Mouse (Mus musculus) megakaryocyte, embryonic 14.5 days (primary cell): ENCODE measurements at regions not wholly inside any gene's neighbourhood (a gene's known extent, or its start where the extent isn't known, plus 50 kb on each side); places are given as distances from the start of the nearest gene placed in this dataset.

Experiments
- H3K27me3 ChIP-seq: replicated peaks from 2 replicates; pipeline ENCODE3; 2012; ENCODE audit warnings: inconsistent platforms
- H3K36me3 ChIP-seq: replicated peaks from 2 replicates; pipeline ENCODE3; 2012; ENCODE audit warnings: low read length, inconsistent platforms, mixed read lengths
- H3K4me1 ChIP-seq: 2 replicates; pipeline ENCODE4 v1.6.1; 2012; ENCODE audit warnings: inconsistent platforms
- H3K4me3 ChIP-seq: replicated peaks from 2 replicates; pipeline ENCODE3; 2012; ENCODE audit warnings: moderate library complexity, mild to moderate bottlenecking, inconsistent platforms
- H3K9me3 ChIP-seq: 2 replicates; pipeline ENCODE4 v1.6.1; 2012; ENCODE audit warnings: inconsistent platforms
- FLI1 ChIP-seq: IDR thresholded peaks from 2 replicates; pipeline ENCODE4 v1.6.1; 2012; ENCODE audit warnings: low read length, inconsistent platforms, mixed read lengths
- GATA1 ChIP-seq: IDR thresholded peaks from 3 replicates; pipeline ENCODE4 v1.6.1; 2012; ENCODE audit warnings: mixed read lengths, low read length, inconsistent platforms, borderline replicate concordance

- H3K27me3 ChIP-seq = no peaks in the 10 kb centered on the region
- peaks cover 15% of the 10 kb centered on the region for H3K4me1 ChIP-seq
- no peak overlapping the region for H3K4me3 ChIP-seq
- no peak for TF ChIP-seq FLI1
- no peak for TF ChIP-seq GATA1
- H3K9me3 ChIP-seq = no peaks in the 10 kb centered on the region
- no peaks in the 10 kb centered on the region for H3K36me3 ChIP-seq
Measured at GRCm38 (mm10) chr13:5516088-5516487, 345.2 kb upstream of the Klf6 start.

DNA sequence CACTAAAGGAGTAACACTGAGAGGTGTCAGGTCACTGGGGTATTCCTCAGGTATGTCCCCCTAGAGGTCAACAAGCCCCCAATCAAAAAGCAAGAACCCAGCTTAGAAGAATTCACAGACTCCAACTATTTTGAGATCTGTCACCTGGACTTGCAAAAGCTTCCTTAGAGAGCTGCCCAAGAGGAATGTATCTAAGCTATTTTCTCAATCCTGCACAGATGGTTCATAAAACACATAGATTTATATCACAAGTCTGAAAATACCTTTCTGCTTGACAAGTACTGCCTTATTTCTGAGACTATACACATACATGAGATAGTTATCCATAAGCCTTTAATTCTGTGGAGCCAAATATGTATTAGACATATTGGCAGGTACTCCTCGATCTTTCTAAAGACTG lies 342.1 kb upstream of the Klf6 start:
- Histone ChIP-seq H3K27me3 (no peaks in the 10 kb centered on the region), H3K9me3 (no peaks in the 10 kb centered on the region), H3K4me3 (no peak overlapping the region), H3K4me1 (peaks cover 28% of the 10 kb centered on the region), H3K36me3 (no peaks in the 10 kb centered on the region)
- TF ChIP-seq FLI1 = no peak
- TF ChIP-seq GATA1 = no peak

- no peaks in the 10 kb centered on the region for H3K9me3 ChIP-seq
- H3K4me1 ChIP-seq = peaks cover 28% of the 10 kb centered on the region
- no peak overlapping the region for H3K4me3 ChIP-seq
- H3K36me3 ChIP-seq = no peaks in the 10 kb centered on the region
- no peak for TF ChIP-seq GATA1
- H3K27me3 ChIP-seq = no peaks in the 10 kb centered on the region
Measured at GRCm38 (mm10) chr13:5519600-5519999, 341.7 kb upstream of the Klf6 start.

DNA sequence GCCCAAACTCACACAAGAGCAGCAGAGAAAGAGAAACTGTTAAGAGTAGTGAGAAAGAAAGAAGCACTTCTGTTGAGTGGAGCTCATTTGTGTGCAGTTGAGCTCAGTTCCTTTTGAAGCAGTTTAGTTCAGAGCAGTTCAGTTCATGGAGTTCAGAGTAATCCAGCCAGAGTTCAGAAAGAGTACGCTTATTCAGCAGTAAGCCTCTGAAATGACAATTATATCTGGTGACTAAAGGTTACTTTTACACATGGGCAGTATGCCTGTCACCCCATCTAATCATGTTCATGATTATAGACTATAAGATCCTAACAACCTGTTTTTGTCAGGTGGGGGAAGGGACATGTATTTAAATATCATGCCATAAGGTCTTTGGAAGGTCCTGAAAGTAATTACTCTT lies 333.9 kb upstream of the Klf6 start:
- TF ChIP-seq GATA1 (no peak), FLI1 (no peak)
- no peaks in the 10 kb centered on the region for H3K36me3 ChIP-seq
- H3K9me3 ChIP-seq = no peaks in the 10 kb centered on the region
- H3K4me3 ChIP-seq = no peak overlapping the region
- no peaks in the 10 kb centered on the region for H3K27me3 ChIP-seq
- H3K4me1 ChIP-seq = peaks cover 9% of the 10 kb centered on the region; the same call in 1 of the 2 replicates

GRCm38 (mm10) chr13:5540321-5540720 lies 321.0 kb upstream of the Klf6 start:
- no peak for TF ChIP-seq FLI1
- no peak for TF ChIP-seq GATA1
- Histone ChIP-seq H3K36me3 (no peaks in the 10 kb centered on the region), H3K9me3 (no peaks in the 10 kb centered on the region), H3K4me3 (no peak overlapping the region), H3K4me1 (peaks cover 5% of the 10 kb centered on the region), H3K27me3 (no peaks in the 10 kb centered on the region)

DNA sequence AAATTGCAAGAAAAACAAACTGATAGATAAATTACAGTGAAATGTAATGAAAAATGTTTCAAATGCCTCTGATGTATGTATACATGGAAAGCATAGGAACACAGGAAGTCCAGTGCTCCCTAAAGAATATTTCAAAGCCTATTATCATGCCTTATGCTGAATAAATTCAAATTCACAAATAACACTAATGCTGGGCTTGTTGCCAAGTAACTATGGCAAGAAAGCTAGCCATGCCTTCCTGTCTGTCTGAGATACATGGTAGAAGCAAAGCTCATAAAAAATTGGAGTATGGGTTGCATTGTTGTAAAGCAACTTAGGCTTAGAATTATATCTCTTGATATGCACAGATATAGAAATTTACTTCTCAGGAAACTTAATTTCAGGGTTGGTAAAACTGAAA lies 315.8 kb upstream of the Klf6 start:
- Histone ChIP-seq H3K4me3 (no peak overlapping the region), H3K36me3 (no peaks in the 10 kb centered on the region), H3K27me3 (no peaks in the 10 kb centered on the region), H3K9me3 (no peaks in the 10 kb centered on the region), H3K4me1 (peaks cover 4% of the 10 kb centered on the region; the same call in 1 of the 2 replicates)
- TF ChIP-seq GATA1 (no peak), FLI1 (no peak)

- no peak overlapping the region for H3K4me3 ChIP-seq
Measured at GRCm38 (mm10) chr13:5546011-5546410, 315.3 kb upstream of the Klf6 start.

DNA sequence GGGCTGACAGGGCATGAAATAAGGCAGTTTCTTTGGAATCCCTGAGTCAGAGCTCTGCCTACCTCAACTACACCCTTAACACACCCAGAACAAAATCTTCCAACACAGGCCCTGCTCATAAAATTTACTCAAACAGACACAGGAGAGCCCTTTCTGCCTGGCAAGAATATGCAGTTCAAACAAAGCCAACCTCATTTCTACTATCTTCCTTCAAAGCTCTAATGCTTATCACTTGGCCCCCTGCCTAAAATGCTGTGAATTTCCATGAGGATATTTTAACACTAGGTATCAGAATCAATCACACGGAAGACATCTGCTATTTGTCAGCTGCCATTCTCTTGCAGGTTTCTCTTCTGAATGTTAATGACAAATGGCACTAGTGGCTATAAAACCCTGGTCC lies 314.3 kb upstream of the Klf6 start:
- Histone ChIP-seq H3K27me3 (no peaks in the 10 kb centered on the region), H3K4me3 (no peak overlapping the region), H3K9me3 (peaks cover 3% of the 10 kb centered on the region; the same call in 1 of the 2 replicates), H3K4me1 (peaks cover 4% of the 10 kb centered on the region; the same call in 1 of the 2 replicates), H3K36me3 (no peaks in the 10 kb centered on the region)
- TF ChIP-seq FLI1 (no peak), GATA1 (no peak)

More at GRCm38 (mm10) chr13:5546011-5546410, 315.3 kb upstream of the Klf6 start:
- peaks cover under 1% of the 10 kb centered on the region; the same call in 1 of the 2 replicates for H3K9me3 ChIP-seq
- H3K36me3 ChIP-seq = no peaks in the 10 kb centered on the region
- TF ChIP-seq GATA1 (no peak), FLI1 (no peak)
- no peaks in the 10 kb centered on the region for H3K27me3 ChIP-seq
- H3K4me1 ChIP-seq = peaks cover 4% of the 10 kb centered on the region; the same call in 1 of the 2 replicates

DNA sequence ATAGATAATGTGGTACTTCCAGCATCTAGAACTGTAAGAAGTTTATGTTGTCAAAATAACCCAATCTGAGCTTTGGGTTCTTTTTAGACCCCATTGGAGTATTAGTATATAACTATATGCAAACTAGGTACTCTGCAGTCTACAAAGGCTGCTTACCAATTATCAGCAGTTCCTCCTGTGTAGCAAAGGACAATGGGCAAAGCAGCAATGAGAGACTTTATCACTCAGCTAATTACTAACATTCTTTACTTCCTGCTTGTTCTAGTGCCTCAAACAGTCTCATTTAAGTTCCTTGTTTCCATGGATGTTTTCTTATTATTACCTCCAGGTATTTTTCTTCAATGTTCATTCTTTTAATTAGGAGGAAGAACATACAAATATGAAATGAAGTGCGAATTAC lies 312.5 kb upstream of the Klf6 start:
- Histone ChIP-seq H3K27me3 (no peaks in the 10 kb centered on the region), H3K4me3 (no peak overlapping the region), H3K9me3 (peaks cover 3% of the 10 kb centered on the region; the same call in 1 of the 2 replicates), H3K4me1 (peaks cover 7% of the 10 kb centered on the region; the same call in 1 of the 2 replicates), H3K36me3 (no peaks in the 10 kb centered on the region)
- TF ChIP-seq GATA1 (no peak), FLI1 (no peak)

DNA sequence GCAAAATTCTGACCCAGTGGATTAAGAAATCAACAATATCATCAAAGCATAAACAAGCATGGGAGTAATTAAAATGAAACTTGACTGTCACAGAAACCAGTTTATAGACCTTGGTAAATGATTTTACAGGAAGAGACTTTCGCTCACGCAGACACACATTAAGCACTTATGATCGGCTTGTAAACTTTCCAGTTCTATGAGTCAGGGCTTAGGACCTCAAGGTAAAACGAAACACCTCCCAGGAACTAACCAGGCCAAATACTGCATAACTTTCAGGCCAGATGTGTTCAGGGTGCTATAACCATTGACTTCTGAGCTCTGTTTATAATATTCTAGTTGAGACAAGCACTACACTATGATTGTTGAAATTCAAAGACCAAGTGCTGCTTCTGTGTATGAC lies 312.1 kb upstream of the Klf6 start:
- TF ChIP-seq GATA1 (no peak), FLI1 (no peak)
- H3K4me1 ChIP-seq = peaks cover 7% of the 10 kb centered on the region; the same call in 1 of the 2 replicates
- H3K36me3 ChIP-seq = no peaks in the 10 kb centered on the region
- H3K9me3 ChIP-seq = peaks cover 3% of the 10 kb centered on the region; the same call in 1 of the 2 replicates
- no peak overlapping the region for H3K4me3 ChIP-seq
- H3K27me3 ChIP-seq = no peaks in the 10 kb centered on the region

DNA sequence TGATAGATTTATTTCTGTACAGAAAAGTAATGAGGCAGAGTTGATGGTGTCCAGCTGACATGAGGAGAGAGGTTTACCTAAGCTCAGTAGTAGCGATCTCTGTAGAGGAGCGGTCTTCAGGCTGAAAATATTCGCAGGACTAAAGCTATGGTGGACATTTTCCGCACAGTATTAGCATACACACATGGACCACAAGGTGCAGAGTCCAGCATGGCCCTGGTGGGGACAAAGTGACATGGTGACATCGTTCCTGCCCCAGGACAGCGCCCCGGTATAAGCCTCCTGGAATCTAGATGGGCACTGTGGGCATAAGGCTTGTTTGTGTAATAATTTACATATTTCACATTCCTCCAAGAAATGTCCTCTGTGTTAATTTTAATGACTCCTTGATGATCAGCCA lies 311.5 kb upstream of the Klf6 start:
- no peak for TF ChIP-seq FLI1
- TF ChIP-seq GATA1 = no peak
- Histone ChIP-seq H3K9me3 (peaks cover 3% of the 10 kb centered on the region; the same call in 1 of the 2 replicates), H3K36me3 (no peaks in the 10 kb centered on the region), H3K4me3 (no peak overlapping the region), H3K27me3 (no peaks in the 10 kb centered on the region), H3K4me1 (peaks cover 7% of the 10 kb centered on the region; the same call in 1 of the 2 replicates)
